Mouse (Mus musculus): ENCODE data around the gene Lypd5.

Gene Lypd5

GRCm38 (mm10) chr7:24359269-24359668, 10.3 kb downstream of the Lypd5 start:
- CTCF ChIA-PET, result no interaction called here

DNA sequence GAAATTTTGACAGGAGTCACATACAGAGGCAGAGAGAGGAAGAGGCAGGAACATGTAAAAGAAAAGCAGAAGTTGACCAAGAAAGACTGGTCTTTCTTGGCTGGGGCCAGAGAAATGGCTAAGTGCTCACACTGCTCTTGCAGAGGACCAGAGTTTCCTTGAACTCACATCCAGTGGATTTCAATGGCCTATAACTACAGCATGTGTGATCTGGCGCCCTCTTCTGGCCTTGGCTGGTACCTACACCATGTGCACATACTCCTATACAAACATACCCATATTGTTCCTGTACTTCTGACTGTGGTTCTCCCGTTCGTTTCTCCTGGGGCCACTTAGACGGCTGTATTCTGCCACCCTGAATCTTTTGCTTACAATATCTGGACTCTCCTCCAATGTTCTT, 12.0 kb downstream of the Lypd5 start:
- CTCF ChIA-PET, result interaction anchor here (0.7 kb wide), 1 partner anchor 90 kb away, joined by 3 read pairs; no protein-coding TSS in a partner anchor

GRCm38 (mm10) chr7:24363228-24363627, 14.2 kb downstream of the Lypd5 start:
- CTCF ChIA-PET, result interaction anchor here (0.6 to 1.8 kb wide), 12 partner anchors 14 to 680 kb away, joined by 3 to 14 read pairs (median 7); no protein-coding TSS in a partner anchor

GRCm38 (mm10) chr7:24364827-24365226, 15.8 kb downstream of the Lypd5 start:
- CTCF ChIA-PET, result interaction anchor here (1.0 to 1.8 kb wide), 3 partner anchors 19 to 49 kb away, joined by 5 to 14 read pairs (median 5); no protein-coding TSS in a partner anchor

DNA sequence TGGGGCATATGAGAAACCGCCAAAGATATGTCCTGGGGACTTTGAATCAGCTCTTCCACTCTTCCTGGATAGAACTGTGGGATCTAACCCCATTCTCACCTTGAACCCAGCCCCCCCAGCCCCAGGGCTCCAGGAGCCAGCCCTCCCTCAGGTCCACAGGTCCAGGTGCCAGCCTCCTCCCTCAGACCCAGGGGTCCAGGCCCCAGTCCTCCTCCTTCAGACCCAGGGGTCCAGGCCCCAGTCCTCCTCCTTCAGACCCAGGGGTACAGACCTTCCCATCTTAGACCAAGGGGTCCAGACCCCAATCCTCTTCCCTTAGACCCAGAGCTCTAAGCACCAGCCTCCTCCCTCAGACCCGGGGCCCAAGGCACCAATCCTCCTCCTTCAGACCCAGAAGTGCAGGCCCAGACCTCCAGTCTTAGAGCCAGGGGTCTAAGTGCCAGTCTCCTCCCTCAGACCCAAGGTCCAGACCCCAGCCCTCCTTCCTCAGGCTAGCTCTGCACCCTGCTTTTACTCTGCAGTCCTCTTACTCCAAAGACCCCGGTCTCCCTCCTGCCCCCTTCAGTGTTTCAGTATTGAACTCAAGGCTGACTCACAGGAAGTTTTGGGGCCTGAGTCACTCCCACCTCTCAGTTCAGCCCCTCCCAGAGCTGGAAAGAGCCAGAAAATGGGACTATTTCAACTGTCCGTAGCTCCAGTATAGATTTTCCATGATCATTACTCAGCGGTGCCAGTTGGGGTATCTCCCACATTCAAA, 16.4 kb downstream of the Lypd5 start:
- CTCF ChIA-PET, result interaction anchor here (0.6 to 1.1 kb wide), 3 partner anchors 12 to 48 kb away, joined by 5 to 18 read pairs (median 5); no protein-coding TSS in a partner anchor

DNA sequence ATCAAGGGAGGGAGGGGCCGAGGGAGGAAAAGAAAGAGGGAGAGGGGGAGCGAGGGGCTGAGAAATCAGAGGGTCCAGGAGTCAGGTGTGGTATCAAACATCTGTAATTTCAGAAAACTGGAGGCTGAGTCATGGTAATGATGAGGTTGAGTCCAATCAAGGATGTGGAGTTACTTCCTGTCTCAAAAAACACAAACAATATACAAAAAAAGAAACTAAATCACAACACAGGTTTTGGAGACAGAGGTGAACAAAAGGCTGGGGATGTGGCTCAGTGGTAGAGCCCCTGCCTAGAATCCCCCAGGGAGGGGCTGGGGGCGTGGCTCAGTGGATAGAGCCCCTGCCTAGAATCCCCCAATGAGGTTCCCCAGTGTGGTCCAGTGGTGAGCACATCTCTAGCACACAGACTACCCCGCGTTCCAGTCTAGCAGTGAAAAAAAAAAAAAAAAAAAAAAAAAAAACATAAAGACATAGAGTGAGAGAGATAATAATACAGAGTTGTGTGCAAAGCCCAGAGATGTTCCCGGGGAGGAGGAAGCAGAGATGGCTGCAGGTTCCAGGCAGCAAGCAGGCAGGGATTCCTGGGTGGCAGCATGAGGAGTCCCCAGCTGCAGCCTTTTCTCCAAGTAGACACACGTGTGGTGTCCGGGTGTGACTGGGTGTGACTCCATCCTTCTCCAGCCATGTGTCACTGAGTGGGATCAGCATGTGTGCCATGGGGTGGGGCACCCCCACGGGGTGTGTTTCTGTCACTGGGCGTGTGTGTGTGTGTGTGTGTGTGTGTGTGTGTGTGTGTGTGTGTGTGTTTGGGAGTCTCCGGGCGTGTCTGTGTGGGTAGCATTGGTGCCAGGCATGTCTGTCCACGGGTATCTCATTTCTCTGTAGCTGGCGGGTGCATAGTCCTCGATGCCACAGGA, 18.0 kb downstream of the Lypd5 start:
- CTCF ChIA-PET, result interaction anchor here (0.6 kb wide), 2 partner anchors 31 to 163 kb away, joined by 3 to 4 read pairs; no protein-coding TSS in a partner anchor

DNA sequence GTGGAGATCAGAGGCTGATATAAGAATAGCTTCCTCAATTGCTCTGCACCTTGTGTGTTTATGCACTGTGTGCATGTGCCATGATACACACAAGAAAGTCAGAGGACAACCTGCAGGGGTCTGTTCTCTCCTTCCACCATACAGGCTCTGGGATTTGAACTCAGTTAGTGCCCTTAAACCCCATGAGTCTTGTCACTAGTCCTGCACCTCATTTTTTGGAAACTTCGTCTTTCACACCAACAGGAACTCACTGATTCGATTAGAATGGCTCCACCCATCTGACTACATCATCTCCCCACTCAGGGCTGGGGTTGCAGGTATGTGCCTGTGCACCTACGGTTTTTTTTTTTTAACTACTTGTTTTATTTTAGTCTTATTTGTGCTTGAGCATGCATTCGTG, 19.2 kb downstream of the Lypd5 start:
- CTCF ChIA-PET, result no interaction called here

DNA sequence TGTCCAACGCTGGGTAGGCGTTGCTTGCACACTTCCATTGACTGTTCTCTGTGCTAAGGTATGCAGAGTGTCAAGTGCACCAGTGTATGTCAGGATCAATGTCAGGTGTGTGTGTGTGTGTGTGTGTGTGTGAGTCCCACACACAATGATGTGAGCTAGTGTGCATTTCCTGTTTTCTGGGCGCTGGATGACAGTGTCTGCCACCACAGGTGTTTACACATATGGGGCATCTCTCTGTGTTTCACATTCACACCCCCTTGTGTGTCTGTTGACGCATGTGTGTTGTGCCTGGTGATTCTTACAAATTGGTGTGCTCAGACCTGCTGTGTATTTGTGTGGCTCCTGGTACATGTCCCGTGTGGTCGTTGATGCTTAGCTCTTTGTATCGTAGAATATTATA, 19.9 kb downstream of the Lypd5 start:
- CTCF ChIA-PET, result no interaction called here

- CTCF ChIA-PET, result interaction anchor here (0.5 to 2.4 kb wide), 3 partner anchors 15 to 70 kb away, joined by 3 to 14 read pairs (median 9); no protein-coding TSS in a partner anchor
These were observed 20.9 kb downstream of the Lypd5 start, which contains the start of gene Kcnn4 for GRCm38 (mm10) chr7:24369731-24370541. Gene Kcnn4, plus strand, starts transcription at chr7:24370263.

DNA sequence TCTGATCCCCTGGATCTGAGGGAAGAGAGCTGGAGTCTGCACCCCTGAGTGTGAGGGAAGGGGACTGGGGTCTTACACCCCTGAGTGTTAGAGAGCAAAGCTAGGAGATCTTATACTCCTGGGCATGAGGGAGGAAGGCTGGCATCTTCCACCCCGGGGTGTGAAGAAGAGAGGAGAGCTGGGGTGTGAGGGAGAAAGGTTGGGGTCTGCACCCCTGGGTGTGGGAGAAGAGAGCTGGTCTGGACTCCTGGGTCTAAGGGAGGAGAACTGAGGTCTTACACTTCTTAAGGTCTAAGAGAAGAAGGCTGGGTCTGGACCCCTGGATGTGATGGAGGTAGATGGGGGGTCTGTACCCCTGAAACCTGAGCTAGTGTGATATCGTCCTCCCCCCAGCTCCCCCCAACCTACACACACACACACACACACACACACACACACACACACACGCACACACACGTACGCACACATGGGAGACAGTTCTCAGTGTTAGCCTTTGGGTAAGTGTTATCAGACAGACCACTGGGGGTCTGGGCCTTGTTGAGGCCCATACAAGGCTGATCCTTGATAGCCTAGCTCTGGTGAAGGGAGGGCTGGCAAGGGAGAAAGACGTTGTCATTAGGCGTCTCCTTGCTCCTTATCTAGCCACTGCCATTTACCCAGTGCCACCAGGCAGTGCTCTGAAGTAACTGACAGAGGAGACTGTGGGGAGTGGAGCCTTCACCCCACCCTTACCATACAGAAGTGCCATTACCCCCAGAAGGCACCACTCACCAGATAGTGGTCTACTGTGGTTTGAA, 22.2 kb downstream of the Lypd5 start:
- CTCF ChIA-PET, result interaction anchor here (2.4 kb wide), 1 partner anchor 14 kb away, joined by 9 read pairs; no protein-coding TSS in a partner anchor

DNA sequence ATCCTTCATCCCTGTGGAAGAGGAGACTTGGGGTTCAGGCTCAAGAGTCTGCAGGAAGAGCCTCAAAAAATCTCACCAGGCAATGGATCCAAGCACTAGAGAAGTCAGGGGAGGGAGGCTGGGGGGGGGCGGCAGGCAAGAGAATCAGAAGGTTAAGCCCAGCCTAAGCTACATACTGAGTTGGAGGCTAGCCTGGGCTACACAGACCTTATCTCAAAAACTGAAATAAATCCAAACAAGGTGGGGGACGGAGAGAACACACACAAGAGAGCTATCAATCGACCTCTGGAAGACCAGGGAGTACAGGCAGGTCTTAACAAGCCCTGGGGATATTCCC, 22.8 kb downstream of the Lypd5 start:
- CTCF ChIA-PET, result interaction anchor here (2.4 kb wide), 1 partner anchor 13 kb away, joined by 9 read pairs; no protein-coding TSS in a partner anchor

DNA sequence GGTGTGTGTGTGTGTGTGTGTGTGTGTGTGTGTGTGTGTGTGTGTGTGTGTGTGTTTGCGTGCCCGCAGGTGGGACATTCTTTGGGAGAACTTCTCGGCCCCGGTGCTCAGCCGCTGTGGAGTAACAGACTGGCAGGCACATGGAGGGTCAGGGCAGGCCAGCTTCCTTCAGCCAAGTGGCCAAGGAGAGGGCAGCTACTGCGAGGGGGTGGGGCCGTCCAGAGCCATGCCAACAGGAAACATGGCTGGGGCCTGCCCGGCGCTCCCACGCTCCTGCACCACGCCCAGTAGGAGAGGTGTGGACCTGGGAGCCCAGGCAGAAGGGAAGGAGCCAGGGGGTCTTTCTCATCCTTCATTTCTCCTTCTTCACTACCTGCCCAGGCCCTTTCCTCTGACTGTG, 23.3 kb downstream of the Lypd5 start:
- CTCF ChIA-PET, result interaction anchor here (2.4 kb wide), 1 partner anchor 13 kb away, joined by 9 read pairs; no protein-coding TSS in a partner anchor

GRCm38 (mm10) chr7:24372786-24373185, 23.8 kb downstream of the Lypd5 start:
- CTCF ChIA-PET, result interaction anchor here (0.7 kb wide), 1 partner anchor 29 kb away, joined by 20 read pairs; no protein-coding TSS in a partner anchor

DNA sequence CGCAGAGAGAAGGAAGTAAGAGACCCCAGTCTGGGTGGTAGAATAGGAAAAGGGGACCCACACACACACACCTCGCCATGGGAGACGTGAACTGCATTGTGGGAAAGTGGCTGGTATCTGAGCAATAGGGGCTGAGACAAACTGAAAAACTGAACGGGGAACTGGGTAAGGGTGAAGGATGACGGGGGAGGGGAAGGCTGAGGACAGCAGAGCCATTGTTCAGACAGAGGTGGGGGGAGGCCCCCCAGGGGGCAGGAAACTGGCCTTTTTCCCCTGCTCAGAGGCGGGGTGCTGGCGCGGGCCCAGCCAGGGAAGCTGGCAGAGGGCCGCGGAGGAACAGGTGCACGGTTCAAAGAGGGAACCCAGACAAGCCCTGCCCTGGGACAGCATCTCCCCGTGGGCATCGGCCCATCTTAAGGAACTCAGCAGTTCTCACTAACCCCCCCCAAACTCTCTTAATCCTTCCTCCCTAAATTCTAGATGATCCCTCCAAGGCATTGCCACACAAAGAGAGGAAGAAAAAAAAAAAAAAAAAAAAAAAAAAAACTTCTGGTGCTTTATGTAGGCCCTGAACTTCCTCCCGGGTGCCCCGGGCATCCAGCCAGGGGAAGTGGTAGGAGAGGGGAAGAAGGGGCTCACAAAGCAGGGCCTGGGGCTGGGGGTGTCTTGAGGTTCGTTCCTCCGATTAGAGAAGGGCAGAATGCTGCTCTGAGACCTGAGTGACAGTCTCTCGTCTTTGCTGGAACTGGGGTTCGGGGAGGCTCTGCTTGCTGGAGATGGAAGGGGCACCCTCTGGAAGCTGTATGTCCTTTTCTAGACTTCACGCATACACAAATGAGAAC, 24.8 kb downstream of the Lypd5 start:
- CTCF ChIA-PET, result interaction anchor here (0.7 kb wide), 2 partner anchors 11 to 28 kb away, joined by 3 to 20 read pairs; no protein-coding TSS in a partner anchor

GRCm38 (mm10) chr7:24376456-24376855, 27.5 kb downstream of the Lypd5 start:
- CTCF ChIA-PET, result no interaction called here

- CTCF ChIA-PET, result interaction anchor here (0.6 to 0.8 kb wide), 2 partner anchors 12 to 14 kb away, joined by 11 to 18 read pairs; no protein-coding TSS in a partner anchor
These were observed 28.3 kb downstream of the Lypd5 start for GRCm38 (mm10) chr7:24377091-24377865.

DNA sequence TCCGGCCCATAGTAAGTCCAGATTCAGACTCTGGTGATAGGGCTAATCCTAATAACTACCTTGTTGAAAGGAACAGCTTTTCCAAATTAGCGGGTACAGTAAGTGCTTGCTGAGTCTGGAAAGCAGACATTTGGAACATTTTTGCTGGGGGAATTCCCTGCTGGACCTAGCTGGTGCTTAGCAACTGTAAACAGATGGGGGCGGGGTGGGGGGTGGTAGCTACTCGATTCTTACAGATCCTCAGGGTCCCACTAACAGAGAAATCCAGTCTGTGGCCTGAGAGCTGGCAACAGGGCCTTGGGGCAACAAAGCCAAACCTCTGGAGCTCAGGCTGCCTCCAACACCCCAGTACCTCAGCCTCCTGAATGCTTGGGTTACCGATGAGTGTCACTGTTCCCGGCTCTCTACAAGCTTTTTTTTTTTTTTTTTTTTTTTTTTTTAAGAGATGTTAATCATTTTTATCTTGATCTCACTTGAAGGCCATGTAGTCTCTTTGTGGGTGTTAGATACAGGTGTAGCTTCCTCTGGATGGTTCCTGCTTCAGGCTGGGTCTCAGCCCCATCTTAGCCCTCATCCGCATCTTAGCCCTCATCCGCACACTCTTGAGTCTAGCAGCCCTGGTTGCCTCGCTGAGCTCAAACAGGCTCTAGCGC, 29.2 kb downstream of the Lypd5 start:
- CTCF ChIA-PET, result interaction anchor here (0.6 to 0.7 kb wide), 3 partner anchors 15 to 143 kb away, joined by 5 to 8 read pairs (median 7); no protein-coding TSS in a partner anchor

- CTCF ChIA-PET, result interaction anchor here (0.5 kb wide), 1 partner anchor 16 kb away, joined by 3 read pairs; no protein-coding TSS in a partner anchor
These were observed 30.9 kb downstream of the Lypd5 start for GRCm38 (mm10) chr7:24379934-24380333.
